Mouse (Mus musculus): ENCODE results near the gene Pappa2. TPM values are rescaled to one million over a fixed set of nuclear protein-coding genes. Genes with fewer than 3 reads are reported as not detected.

The Pappa2 gene
- polyA plus RNA-seq (2014; fragmentation: Nextera tagmentation; extraction: Ambion mirVana): 0.67 and 1.1 TPM in 2 replicates

DNA sequence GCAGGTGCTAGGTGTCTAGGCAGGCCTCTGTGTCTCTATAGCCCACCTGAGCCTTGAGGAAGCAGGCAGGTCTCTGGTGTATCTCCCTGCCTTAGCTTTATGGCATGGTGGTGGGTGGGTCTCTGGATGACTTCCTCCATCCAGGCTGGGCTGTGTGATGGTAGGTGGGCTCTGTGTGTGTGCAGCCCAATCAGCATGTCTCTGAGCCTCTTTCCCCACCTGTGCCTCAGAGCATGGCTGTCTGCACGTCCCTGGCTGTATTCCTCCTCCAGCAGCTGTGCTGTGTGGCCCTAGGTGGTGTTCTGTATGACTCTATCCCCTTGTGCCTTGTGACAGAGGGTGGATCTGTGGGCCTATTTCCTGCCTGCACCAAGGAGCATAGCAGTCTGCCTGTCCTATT lies at the start of gene Pappa2:
Gene Pappa2, minus strand, starts transcription at position 101 of the 400 bp plus-strand sequence.
- H3K4me1 ChIP-seq (replicated peaks; ENCODE audit: control insufficient read depth, insufficient read depth, low read length): no peaks in the 10 kb centered on the region
- 48% methylated on average over 1 of the region's 1 CpGs for WGBS
- no peaks in the 10 kb centered on the region for H3K36me3 ChIP-seq (replicated peaks; ENCODE audit: control insufficient read depth, insufficient read depth)
- H3K27me3 ChIP-seq (ENCODE audit: control insufficient read depth, insufficient read depth, low read length): no peaks in the 10 kb centered on the region
- no peak within 1 kb of the TSS for H3K4me3 ChIP-seq (replicated peaks; ENCODE audit: low read length)
- no peak within 1 kb of the TSS for H3K9ac ChIP-seq
- H3K9me3 ChIP-seq (ENCODE audit: control insufficient read depth, low read length): no peaks in the 10 kb centered on the region
- DNase-seq (ENCODE audit: low spot score): no peak
- ATAC-seq (ENCODE audit: low FRiP score): no peak
- H3K27ac ChIP-seq: no peak within 1 kb of the TSS
- no peak within 1 kb of the TSS for H3K4me2 ChIP-seq (replicated peaks)

DNA sequence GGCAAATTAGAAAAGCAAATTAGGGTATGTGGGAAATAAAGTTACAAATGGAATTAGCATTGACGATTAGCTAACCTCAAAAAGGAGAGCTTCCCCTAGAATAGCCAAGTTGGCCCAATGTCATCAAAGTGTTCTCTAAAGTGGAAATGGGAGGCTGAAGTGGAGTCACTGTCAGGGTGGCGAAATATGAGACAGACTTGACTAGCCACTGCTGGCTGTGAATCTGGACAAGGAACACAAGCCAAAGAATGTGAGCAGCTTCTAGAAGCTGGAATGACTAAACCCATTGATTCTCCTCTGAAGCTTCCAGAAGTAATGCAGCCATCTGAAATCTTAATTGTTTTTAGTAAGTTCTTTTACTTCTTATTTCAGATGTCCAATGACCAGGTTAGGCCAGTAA lies 48.8 kb upstream of the Pappa2 start:
- DNase-seq (ENCODE audit: low spot score) (no peak), ATAC-seq (ENCODE audit: low FRiP score) (no peak)
- H3K4me2 ChIP-seq (replicated peaks): no peak overlapping the region
- no peak overlapping the region for H3K4me3 ChIP-seq (replicated peaks; ENCODE audit: low read length)
- WGBS: 95% methylated on average over 2 of the region's 2 CpGs
- no peaks in the 10 kb centered on the region for H3K27me3 ChIP-seq (ENCODE audit: control insufficient read depth, insufficient read depth, low read length)
- H3K36me3 ChIP-seq (replicated peaks; ENCODE audit: control insufficient read depth, insufficient read depth): no peaks in the 10 kb centered on the region
- no peaks in the 10 kb centered on the region for H3K9me3 ChIP-seq (ENCODE audit: control insufficient read depth, low read length)
- no peak overlapping the region for H3K9ac ChIP-seq
- H3K27ac ChIP-seq: no peak overlapping the region
- H3K4me1 ChIP-seq (replicated peaks; ENCODE audit: control insufficient read depth, insufficient read depth, low read length): no peaks in the 10 kb centered on the region

DNA sequence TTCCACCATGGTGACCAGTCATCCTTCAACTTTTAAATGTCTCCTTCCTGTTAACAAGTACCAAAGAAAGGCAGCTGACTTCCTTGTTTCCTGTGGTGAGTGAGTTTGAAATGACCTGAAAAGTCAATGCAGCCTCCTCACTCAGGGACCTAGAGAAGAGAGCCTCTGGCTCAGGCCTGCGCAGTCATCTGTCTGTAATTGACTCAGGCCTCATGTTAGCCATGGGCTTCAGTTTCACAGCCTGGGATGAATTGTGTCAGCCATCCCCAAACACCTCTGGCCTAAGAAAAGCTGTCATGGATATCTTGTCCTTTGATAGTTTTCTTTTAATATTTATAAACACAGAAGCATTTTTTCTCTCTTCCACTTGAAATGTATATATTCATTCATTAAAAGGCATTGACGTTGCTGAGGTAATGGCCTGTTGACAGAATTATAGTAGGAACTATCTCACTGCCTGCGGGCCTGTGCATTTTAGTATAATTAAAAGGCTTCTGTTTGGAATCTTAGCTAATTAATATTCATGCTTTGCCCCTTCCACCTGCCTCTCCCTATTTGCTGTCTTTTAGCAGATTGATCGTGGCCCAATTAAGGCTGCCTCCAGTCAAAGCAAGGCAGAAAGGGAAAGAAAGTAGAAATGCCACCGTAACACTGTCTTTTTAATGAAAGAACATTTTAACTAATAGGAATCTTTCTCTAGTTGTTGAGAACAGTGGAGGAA lies 34.8 kb upstream of the Pappa2 start:
- ATAC-seq (ENCODE audit: low FRiP score) (peak; percentile 48; the same call in 1 of the 2 replicates), DNase-seq (ENCODE audit: low spot score) (peak; percentile 28)
- Histone ChIP-seq H3K9ac (no peak overlapping the region), H3K4me3 (replicated peaks; ENCODE audit: low read length) (no peak overlapping the region), H3K27ac (no peak overlapping the region), H3K36me3 (replicated peaks; ENCODE audit: control insufficient read depth, insufficient read depth) (no peaks in the 10 kb centered on the region), H3K4me1 (replicated peaks; ENCODE audit: control insufficient read depth, insufficient read depth, low read length) (0 out of 2 replicates have a peak, but pooled peaks cover 2% of the 10 kb centered on the region), H3K4me2 (replicated peaks) (no peak overlapping the region), H3K9me3 (ENCODE audit: control insufficient read depth, low read length) (no peaks in the 10 kb centered on the region), H3K27me3 (ENCODE audit: control insufficient read depth, insufficient read depth, low read length) (no peaks in the 10 kb centered on the region)
- 39% methylated on average over 5 of the region's 5 CpGs for whole genome bisulfite sequencing

DNA sequence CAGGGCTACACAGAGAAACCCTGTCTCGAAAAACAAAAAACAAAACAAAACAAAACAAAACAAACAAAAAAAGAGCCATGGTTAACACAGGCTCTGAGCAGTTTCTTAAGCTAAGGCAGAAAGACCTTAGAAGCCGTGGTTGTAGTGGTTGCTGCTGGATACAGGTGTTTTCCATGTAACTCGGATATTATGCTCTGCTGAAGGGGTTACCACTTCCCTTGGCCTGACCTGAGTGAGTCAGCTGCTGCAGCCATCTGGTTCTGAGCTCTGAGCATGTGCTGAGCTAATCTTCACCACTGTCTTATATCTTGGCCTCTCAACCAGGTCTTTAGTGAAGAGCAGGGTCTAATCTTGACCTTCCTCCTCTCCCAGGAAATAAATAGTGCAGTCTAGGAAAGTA lies 6.8 kb upstream of the Pappa2 start:
- WGBS: 77% methylated on average over 3 of the region's 3 CpGs
- no peak for ATAC-seq (ENCODE audit: low FRiP score)
- H3K36me3 ChIP-seq (replicated peaks; ENCODE audit: control insufficient read depth, insufficient read depth): no peaks in the 10 kb centered on the region

DNA sequence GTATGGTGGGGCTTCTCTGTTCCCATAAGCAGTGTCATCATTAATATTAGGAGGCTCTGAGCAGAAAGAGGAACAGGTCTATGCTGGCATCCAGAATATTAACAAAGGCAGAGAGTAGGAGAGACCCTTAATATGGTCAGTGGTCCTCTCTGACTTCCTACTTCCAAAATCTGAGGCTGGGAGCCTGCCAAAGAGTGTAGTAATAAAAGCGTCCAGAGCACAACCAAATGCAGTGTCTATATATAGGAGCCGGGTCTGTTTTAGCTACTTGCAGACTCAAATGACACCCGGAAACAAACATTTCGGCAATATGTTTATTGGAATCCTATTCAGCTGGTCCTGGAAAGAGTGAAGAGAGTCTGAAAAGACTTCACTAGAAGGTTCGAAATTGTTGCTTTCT lies 17.9 kb downstream of the Pappa2 start:
- ATAC-seq (ENCODE audit: low FRiP score) (no peak), DNase-seq (ENCODE audit: low spot score) (no peak)
- Histone ChIP-seq H3K4me1 (replicated peaks; ENCODE audit: control insufficient read depth, insufficient read depth, low read length) (peaks cover 9% of the 10 kb centered on the region; the same call in 1 of the 2 replicates), H3K9me3 (ENCODE audit: control insufficient read depth, low read length) (no peaks in the 10 kb centered on the region), H3K27me3 (ENCODE audit: control insufficient read depth, insufficient read depth, low read length) (no peaks in the 10 kb centered on the region), H3K27ac (no peak overlapping the region), H3K4me2 (replicated peaks) (no peak overlapping the region), H3K36me3 (replicated peaks; ENCODE audit: control insufficient read depth, insufficient read depth) (no peaks in the 10 kb centered on the region), H3K9ac (no peak overlapping the region), H3K4me3 (replicated peaks; ENCODE audit: low read length) (no peak overlapping the region)
- 89% methylated on average over 5 of the region's 5 CpGs for WGBS

More for the DNA sequence above, 6.8 kb upstream of the Pappa2 start:
- H3K4me2 ChIP-seq (replicated peaks): no peak overlapping the region
- DNase-seq (ENCODE audit: low spot score): no peak
- H3K4me1 ChIP-seq (replicated peaks; ENCODE audit: control insufficient read depth, insufficient read depth, low read length): no peaks in the 10 kb centered on the region
- no peak overlapping the region for H3K9ac ChIP-seq
- H3K4me3 ChIP-seq (replicated peaks; ENCODE audit: low read length): no peak overlapping the region
- no peaks in the 10 kb centered on the region for H3K27me3 ChIP-seq (ENCODE audit: control insufficient read depth, insufficient read depth, low read length)
- H3K27ac ChIP-seq: no peak overlapping the region
- H3K9me3 ChIP-seq (ENCODE audit: control insufficient read depth, low read length): no peaks in the 10 kb centered on the region

DNA sequence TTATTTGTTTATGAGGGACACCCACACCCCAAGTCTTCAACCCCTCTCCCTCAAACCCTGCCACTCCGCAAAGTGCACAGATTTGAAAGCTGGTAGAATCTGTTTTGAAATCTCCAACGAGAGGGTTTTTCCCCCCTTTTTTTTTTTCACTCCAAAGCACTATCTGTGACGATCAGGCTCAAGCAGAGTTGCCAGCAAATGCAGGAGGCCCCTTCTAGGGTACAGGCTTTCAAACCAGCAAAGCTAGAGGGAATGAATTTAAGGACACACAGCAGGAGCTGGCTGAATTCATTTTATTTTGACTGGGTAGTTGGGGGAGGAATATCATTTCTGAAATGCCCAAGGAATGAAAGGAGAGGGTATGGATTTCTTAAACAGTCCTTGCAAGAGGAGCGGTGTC lies 19.3 kb downstream of the Pappa2 start:
- H3K9me3 ChIP-seq (ENCODE audit: control insufficient read depth, low read length): no peaks in the 10 kb centered on the region
- no peaks in the 10 kb centered on the region for H3K36me3 ChIP-seq (replicated peaks; ENCODE audit: control insufficient read depth, insufficient read depth)
- no peak overlapping the region for H3K9ac ChIP-seq
- no peak overlapping the region for H3K27ac ChIP-seq
- H3K4me2 ChIP-seq (replicated peaks): peak overlapping the region; percentile 40
- no peaks in the 10 kb centered on the region for H3K27me3 ChIP-seq (ENCODE audit: control insufficient read depth, insufficient read depth, low read length)
- H3K4me3 ChIP-seq (replicated peaks; ENCODE audit: low read length): no peak overlapping the region
- peaks cover 9% of the 10 kb centered on the region; the same call in 1 of the 2 replicates for H3K4me1 ChIP-seq (replicated peaks; ENCODE audit: control insufficient read depth, insufficient read depth, low read length)
- DNase-seq (ENCODE audit: low spot score): peak; percentile 28
- WGBS: 35% methylated on average over 4 of the region's 4 CpGs
- ATAC-seq (ENCODE audit: low FRiP score): no peak; the same call in 1 of the 2 replicates

DNA sequence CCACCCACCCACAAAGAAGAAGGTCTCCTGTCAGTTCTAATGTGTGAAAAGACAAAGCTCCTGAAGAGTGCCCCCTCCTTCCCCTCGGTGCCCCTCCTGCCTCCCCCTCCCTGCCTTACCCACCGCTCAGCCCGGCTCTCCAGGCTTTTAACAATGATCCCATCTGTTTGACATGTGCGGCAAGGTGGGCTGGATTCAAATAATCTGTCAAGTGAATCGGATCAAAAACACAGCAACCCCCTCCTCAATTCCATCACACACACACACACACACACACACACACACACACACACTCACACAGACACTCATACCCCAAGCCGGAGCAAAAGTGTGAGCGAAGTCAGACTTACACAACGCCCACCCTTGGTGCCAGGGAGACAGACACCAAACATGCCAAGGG lies 19.7 kb downstream of the Pappa2 start:
- no peaks in the 10 kb centered on the region for H3K36me3 ChIP-seq (replicated peaks; ENCODE audit: control insufficient read depth, insufficient read depth)
- H3K4me3 ChIP-seq (replicated peaks; ENCODE audit: low read length): peak overlapping the region; percentile 8; the same call in 1 of the 2 replicates
- DNase-seq (ENCODE audit: low spot score): no peak
- peak; percentile 70; the same call in 1 of the 2 replicates for ATAC-seq (ENCODE audit: low FRiP score)
- peak overlapping the region; percentile 40 for H3K4me2 ChIP-seq (replicated peaks)
- no peak overlapping the region for H3K27ac ChIP-seq
- no peaks in the 10 kb centered on the region for H3K27me3 ChIP-seq (ENCODE audit: control insufficient read depth, insufficient read depth, low read length)
- WGBS: 16% methylated on average over 8 of the region's 8 CpGs
- no peaks in the 10 kb centered on the region for H3K9me3 ChIP-seq (ENCODE audit: control insufficient read depth, low read length)
- peaks cover 9% of the 10 kb centered on the region; the same call in 1 of the 2 replicates for H3K4me1 ChIP-seq (replicated peaks; ENCODE audit: control insufficient read depth, insufficient read depth, low read length)
- H3K9ac ChIP-seq: no peak overlapping the region

DNA sequence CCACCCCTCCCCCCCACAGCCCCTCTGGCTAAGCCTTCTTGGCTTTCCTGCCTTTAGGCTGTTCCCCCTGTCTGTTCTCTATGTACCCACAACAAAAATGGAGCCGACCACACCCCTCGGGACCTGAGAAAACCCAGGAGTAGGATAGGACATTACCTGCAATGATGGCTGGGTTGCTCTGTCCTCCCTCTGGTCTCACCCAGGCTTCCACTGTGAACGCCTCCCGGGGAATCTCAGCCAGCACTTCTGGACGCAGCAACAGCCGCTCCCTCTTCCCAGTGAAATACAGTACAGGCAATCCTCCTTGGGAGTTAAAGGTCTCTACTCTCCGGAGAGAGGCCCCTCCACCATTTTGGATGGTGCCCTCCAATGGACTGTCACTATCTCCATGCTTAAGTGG lies 23.9 kb downstream of the Pappa2 start:
- H3K9ac ChIP-seq: no peak overlapping the region
- WGBS: 89% methylated on average over 7 of the region's 7 CpGs
- H3K4me2 ChIP-seq (replicated peaks): no peak overlapping the region
- no peak for DNase-seq (ENCODE audit: low spot score)
- no peak overlapping the region for H3K27ac ChIP-seq
- no peaks in the 10 kb centered on the region for H3K36me3 ChIP-seq (replicated peaks; ENCODE audit: control insufficient read depth, insufficient read depth)
- H3K4me1 ChIP-seq (replicated peaks; ENCODE audit: control insufficient read depth, insufficient read depth, low read length): peaks cover 9% of the 10 kb centered on the region; the same call in 1 of the 2 replicates
- H3K4me3 ChIP-seq (replicated peaks; ENCODE audit: low read length): no peak overlapping the region
- H3K27me3 ChIP-seq (ENCODE audit: control insufficient read depth, insufficient read depth, low read length): no peaks in the 10 kb centered on the region
- no peaks in the 10 kb centered on the region for H3K9me3 ChIP-seq (ENCODE audit: control insufficient read depth, low read length)
- no peak for ATAC-seq (ENCODE audit: low FRiP score)

DNA sequence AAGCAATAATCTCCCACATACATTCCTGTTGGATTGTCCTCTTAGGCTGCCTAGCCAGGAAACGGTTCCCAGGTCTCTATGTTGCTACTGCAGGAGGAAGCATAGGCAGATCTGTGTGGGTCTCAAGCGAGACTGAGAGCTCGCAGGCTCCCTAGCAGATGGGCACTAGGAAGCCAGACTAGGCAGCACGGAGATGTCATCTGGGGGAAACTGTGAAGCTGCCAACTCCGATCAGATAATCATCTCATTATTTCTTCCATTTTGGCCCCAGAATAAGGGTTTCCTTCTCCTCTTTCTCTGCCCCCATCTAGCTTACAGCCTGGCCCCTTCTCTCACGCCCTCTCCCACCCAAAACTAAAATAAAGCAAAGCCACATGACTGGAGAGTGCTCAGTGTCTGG lies 25.5 kb downstream of the Pappa2 start:
- Histone ChIP-seq H3K4me3 (replicated peaks; ENCODE audit: low read length) (no peak overlapping the region), H3K4me2 (replicated peaks) (no peak overlapping the region), H3K9me3 (ENCODE audit: control insufficient read depth, low read length) (no peaks in the 10 kb centered on the region), H3K9ac (no peak overlapping the region), H3K27ac (no peak overlapping the region), H3K27me3 (ENCODE audit: control insufficient read depth, insufficient read depth, low read length) (no peaks in the 10 kb centered on the region), H3K36me3 (replicated peaks; ENCODE audit: control insufficient read depth, insufficient read depth) (no peaks in the 10 kb centered on the region), H3K4me1 (replicated peaks; ENCODE audit: control insufficient read depth, insufficient read depth, low read length) (no peaks in the 10 kb centered on the region)
- ATAC-seq (ENCODE audit: low FRiP score) (no peak), DNase-seq (ENCODE audit: low spot score) (no peak)
- 77% methylated on average over 6 of the region's 6 CpGs for WGBS
